Mouse (Mus musculus): ENCODE measurements at regions not wholly inside any gene's neighbourhood (a gene's known extent, or its start where the extent isn't known, plus 50 kb on each side); places are given as distances from the start of the nearest gene placed in this dataset.

DNA sequence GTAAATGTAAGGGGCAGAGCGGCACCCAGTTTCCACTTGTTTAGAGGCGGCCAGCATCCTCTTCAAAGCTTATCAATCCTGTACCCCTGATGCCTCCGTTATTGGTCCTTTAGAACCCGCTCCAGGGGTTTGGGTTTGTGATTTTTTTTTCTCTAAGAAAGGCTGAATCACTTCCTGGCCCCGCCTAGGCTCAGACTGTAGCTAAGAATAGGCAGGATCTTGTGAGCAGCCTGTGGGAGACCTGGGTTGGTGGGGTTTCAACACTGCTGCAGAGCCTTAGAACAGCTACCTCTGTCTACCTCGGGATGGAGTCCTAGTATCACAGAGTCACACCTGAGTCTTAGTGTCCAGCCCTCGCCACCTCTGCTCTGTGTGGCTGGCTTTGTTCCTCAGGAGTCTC lies 327.9 kb downstream of the Matn1 start:
- no peak for DNase-seq (ENCODE audit: low spot score in 2 of 2)

- DNase-seq (ENCODE audit: low spot score in 2 of 2), result no peak
These were observed 349.4 kb downstream of the Matn1 start for GRCm38 (mm10) chr4:131293560-131293959.

GRCm38 (mm10) chr4:131298011-131298674 lies 354.0 kb downstream of the Matn1 start:
- DNase-seq (ENCODE audit: low spot score in 2 of 2), result no peak

GRCm38 (mm10) chr4:131303936-131304335 lies 359.8 kb downstream of the Matn1 start:
- no peak for DNase-seq (ENCODE audit: low spot score in 2 of 2)

DNA sequence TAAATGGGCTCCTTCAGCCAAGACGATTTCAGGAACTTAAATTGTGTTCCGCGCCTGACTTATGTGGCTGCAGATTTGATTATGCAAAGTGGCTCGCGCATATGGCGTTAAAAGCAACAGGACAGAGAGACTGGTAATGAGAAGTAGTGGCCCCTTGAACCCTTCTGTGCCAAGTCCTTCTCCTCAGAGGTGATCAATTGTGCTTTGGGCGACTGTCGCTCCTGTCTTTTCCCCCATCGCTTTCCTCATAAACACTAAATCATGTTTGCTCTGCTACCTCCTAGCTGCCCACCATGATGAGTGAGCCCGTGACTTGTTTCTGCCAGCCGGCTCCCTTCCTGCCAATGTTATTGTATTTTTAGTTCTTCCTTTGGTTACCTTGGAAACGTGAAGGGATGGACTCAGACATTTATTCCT lies 360.2 kb downstream of the Matn1 start:
- DNase-seq (ENCODE audit: low spot score in 2 of 2), result no peak

DNA sequence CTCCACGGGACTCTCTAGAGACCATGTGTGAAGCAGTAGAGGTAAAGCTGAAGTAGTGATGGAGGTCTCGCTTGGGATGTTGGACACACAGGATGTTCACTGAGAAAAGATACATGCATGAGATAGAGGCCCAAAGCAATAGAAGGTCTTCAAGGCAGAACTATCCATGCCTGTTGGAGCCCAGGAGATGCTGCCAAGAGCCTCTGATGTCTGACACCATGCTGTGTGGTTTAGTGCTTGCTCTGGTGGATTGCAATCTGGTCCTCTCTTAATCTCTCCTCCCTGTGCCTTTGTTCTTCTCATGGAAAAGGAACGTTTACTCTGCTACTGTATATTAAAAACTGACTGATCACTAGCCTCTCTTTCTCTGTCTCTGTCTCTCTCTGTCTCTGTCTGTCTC lies 370.0 kb downstream of the Matn1 start:
- DNase-seq (ENCODE audit: low spot score in 2 of 2), result no peak

- DNase-seq (ENCODE audit: low spot score in 2 of 2), result no peak
These were observed 371.9 kb downstream of the Matn1 start for GRCm38 (mm10) chr4:131316041-131316440.

DNA sequence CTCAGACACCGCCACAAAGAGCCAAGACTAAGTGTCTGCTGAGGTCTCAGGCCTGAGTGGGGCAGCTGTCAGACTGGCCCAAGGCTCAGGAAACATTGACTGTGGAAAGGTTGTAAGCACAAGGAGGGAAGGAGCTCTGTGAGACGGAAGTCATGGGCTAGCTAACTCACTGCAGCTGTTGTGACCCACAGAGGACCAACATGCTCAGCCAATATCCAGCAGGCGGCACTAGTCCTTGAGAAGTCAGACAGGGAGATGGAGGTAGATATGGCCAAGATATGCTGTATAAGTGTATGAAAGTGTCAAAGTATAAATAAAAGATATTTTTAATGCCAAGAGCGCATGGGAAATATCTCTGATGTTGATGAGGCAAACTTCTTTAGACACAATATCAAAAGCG lies 378.1 kb downstream of the Matn1 start:
- no peak for DNase-seq (ENCODE audit: low spot score in 2 of 2)

DNA sequence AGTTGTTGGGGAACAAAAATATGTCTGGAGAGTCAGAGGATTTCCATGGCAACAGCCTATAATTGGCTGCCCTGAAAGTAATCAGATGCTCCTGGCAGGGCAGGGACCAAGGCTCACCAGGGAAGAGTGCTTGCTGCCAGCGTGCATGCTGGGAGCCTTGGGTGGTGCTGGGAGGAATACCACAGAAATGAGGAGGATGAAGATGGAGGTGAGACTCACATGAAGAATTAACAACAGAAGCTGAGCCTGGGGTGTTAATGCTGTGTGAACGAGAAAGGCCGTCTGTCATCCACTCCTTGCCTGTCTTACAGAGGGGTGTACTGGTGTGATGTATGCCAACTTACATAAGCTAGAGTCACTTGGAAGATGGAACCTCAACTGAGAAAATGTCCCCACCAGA lies 380.3 kb downstream of the Matn1 start:
- no peak for DNase-seq (ENCODE audit: low spot score in 2 of 2)

- DNase-seq (ENCODE audit: low spot score in 2 of 2), result no peak
These were observed 381.0 kb downstream of the Matn1 start for GRCm38 (mm10) chr4:131325200-131325599.

DNA sequence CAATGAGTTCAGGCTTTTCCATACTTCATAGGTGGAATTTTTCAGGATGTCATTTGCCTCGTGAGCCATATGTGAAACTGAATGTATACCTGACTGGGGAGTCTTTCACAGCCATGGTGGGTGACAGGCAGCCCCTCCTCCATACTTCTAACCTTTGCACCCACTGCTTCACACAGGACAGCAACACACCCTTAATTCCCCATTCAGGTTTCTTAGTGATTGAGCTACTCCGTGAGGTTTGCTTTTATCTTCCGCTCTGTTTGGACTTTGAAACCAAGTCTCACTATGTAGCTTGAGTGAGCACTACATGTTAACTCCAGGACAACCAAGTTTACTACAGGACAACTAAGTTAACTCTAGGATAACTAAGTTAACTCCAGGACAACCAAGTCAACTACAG lies 381.4 kb downstream of the Matn1 start:
- DNase-seq (ENCODE audit: low spot score in 2 of 2), result no peak

DNA sequence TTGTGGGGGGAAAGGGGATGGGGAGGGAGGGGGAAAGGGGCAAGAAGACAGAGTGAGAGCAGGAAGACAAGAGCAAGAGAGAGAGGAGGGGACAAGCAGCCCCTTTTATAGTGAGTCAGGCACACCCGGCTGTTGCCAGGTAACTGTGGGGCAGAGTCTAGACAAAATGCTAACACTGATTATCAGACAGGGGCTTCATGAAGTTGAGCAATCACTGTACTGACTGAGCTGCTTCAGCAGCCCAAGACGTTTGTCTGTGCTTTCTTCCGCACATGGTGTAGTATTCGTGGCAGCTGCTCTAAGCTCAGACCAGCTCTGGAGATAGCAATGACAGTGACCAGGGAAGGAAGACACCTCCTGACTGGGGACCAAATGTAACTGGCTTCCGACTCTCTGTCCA lies 385.2 kb downstream of the Matn1 start:
- DNase-seq (ENCODE audit: low spot score in 2 of 2), result no peak

DNA sequence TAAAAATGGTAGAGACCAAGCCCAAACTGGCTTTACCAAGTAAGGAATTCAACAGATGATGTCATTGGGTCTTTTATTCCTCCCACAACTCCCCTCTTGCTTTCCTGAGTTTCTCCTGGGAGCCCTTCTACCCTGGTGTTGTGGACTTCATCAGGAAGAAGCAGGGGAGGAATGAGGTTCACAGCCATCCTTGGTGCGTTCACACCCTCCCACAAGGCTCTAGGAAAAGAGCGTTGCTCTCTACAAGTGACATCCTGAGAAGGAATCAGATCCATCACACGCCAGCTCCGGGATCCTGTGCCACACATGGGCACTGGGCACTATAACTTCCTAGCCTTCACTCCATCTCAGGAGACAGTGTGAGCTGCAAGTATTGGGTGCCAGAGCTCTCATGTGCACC lies 387.5 kb downstream of the Matn1 start:
- DNase-seq (ENCODE audit: low spot score in 2 of 2), result no peak

- DNase-seq (ENCODE audit: low spot score in 2 of 2), result no peak
These were observed 392.6 kb downstream of the Matn1 start for GRCm38 (mm10) chr4:131336801-131337200.

GRCm38 (mm10) chr4:131340993-131341695 lies 397.0 kb downstream of the Matn1 start:
- DNase-seq (ENCODE audit: low spot score in 2 of 2), result no peak

DNA sequence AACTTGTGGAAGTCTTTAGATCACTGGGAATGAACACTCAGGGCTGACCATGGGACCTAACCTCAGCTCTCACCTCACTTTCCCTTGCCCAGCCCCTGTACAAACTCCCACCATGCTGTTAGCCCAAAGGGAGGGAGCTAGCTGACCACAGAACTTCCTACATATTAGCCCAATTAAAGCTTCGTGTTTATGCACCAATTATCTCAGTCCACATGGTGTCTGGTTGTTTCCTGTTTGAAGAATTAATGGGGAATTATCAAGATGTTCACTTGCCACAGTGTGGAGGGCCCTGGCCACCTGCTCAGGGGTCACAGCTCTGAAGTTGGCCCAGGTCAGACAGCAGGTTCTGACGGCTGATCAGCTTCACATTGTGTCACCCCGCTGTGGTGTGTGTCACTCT lies 402.5 kb downstream of the Matn1 start:
- no peak for DNase-seq (ENCODE audit: low spot score in 2 of 2)

GRCm38 (mm10) chr4:131350268-131350667 lies 406.1 kb downstream of the Matn1 start:
- no peak for DNase-seq (ENCODE audit: low spot score in 2 of 2)

- DNase-seq (ENCODE audit: low spot score in 2 of 2), result no peak
These were observed 410.7 kb downstream of the Matn1 start for GRCm38 (mm10) chr4:131354908-131355307.

DNA sequence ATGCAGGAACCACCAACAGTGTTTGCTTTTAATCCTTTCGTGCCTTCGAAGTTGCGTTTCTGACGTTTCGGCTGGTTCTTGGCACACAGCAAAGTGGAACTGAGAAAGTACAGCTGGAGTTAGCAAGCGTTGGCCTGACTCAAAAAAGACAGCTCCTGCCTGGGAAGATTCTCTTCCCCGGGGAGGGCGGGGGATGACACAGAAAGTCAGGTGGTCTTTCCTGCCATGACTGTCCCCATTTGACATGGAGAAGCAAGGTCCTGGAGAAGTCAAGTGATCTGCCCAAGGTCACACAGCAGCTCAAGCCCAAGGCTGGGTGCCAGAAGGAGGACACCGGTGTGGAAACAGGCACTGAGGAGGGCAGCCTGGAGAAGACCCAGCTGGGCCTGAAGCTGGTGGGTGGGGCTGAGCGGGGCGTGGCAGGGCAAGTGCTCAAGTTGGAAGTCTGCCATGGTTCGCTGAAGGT lies 411.4 kb downstream of the Matn1 start:
- peak in 1 of 2 experiments; percentile 19 for DNase-seq (ENCODE audit: low spot score in 2 of 2)

DNA sequence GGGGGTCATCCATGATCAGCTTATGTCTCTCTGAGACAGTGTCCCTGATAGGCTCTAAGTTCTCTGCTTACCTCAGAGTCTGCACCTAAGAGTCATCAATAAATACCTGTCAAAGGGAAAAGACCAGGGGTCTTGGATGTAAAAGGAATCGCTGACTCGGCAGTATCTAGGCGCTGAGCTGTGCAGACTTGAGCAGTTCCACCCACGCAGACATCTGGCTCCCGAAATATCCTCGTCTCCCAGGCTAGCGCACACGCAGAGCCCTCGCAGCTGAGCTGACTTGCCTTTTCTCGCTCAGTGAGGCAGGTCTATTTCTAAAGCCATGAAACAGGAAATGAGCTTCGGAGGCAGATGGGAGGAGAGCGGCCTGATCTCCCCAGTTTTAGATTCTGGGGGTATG lies 412.1 kb downstream of the Matn1 start:
- DNase-seq (ENCODE audit: low spot score in 2 of 2), result no peak

GRCm38 (mm10) chr4:131363030-131363429 lies 418.8 kb downstream of the Matn1 start:
- DNase-seq (ENCODE audit: low spot score in 2 of 2), result no peak

- no peak for DNase-seq (ENCODE audit: low spot score in 2 of 2)
These were observed 420.6 kb downstream of the Matn1 start for GRCm38 (mm10) chr4:131364671-131365252.

- DNase-seq (ENCODE audit: low spot score in 2 of 2), result no peak
These were observed 421.8 kb downstream of the Matn1 start for GRCm38 (mm10) chr4:131366006-131366405.

Data from urinary bladder, postnatal 4 days (tissue).